Mouse (Mus musculus): ENCODE results near the gene Qrich1.
"Not testable (repeated sequence)": the region's sequence is repeated elsewhere in the genome, so short reads cannot be mapped to it uniquely, and the experiment has no call there.

Gene Qrich1

GRCm38 (mm10) chr9:108587571-108588180 is 71.1 kb downstream of the Qrich1 start:
- DNase-seq (ENCODE audit: low read depth, low spot score) = no peak

DNA sequence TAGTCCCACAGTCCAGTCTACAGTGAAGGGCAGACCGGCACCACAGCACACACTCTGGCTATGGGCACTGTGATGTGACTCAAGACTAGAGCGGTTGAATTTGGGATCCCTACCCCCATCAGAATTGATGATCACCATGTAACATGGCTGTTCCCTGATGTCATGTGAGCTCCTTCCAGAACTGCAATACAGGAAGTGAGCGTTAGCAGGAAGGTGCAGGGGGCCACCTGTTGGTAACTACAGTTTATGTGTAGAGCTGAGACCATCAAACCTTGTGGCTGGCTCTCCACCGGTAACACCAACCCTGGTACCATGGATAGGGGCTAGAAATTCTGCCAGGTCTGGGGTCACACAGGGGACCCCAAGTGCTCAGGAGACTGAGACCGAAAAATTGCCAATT is 72.6 kb downstream of the Qrich1 start:
- DNase-seq (ENCODE audit: low read depth, low spot score) = no peak

DNA sequence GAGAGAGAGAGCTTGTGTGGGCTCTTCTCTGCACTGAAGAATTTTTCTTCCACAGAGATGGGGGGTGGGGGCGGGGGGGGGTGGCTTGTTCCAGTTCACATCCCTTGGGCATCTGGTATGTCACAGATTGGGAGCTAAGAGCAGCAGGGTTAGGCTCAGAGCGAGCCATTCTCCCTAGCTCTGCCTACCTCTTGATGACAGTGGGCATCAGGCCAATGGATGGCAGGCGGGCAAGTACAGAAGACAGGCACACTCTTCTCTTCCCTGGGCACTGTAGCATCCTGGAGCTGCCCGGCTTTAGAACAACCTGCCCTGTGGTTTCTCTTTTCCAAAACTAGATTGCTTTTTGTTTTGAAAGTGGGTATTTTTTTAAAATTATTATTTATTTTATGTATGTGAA is 74.9 kb downstream of the Qrich1 start:
- no peak for DNase-seq (ENCODE audit: low read depth, low spot score)

DNA sequence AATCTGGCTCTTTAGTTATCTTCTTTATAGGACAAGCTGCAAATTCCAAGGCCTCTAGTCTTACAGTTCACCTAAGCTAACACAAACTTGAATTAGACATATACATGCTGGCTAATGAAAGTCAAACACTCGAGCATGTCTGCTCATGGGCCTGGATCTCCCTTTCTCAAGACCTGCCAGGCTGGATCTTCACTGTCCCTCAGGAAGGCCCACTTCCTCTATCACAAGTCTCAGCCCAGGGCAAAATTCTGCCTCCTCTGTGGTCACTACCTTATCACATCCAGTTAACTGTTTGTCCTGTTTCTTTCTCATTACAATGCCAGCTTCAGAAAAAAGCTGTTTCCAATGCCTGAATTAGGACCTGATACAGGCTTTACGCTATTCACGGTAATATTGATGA is 77.7 kb downstream of the Qrich1 start:
- no peak for DNase-seq (ENCODE audit: low read depth, low spot score)

DNA sequence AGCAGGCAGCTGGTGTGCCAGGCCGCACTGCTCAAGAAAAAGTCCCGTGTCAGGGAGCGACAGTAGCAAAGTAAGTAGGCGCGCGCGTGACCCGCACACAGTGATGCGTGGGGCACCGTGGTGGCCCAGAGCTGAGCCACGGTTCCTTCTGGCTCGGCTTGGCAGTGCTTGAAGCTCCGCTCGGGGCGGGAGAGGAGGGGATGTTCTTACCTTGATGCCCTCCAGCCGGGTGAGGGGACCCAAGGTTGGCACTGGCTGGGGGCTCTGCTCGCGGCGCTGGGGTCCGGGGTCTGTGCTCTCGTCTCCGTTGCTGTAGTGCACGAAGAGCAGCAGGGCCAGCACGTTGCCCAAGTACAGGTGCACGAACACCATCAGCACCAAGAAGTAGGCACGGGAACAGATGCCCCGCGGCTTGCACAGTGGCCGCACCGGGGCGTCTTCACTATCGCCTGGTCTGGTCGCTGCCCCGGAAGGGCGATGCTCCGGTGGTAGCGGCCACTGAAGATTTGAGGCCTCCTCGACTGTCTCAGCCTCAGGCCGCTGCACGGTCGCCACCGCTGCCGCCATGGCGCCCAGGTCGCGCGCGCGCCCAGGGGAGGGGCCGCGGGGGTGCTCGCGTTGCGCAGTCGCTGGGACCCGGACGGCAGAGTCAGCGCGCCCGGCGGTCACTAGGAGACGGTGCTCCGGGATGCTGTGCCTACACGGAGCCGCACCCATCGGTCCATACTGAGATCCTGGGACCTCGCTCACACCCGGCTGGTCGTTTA is 80.6 kb downstream of the Qrich1 start, which contains the start of gene P4htm:
P4htm (minus strand) TSS at position 670 of the 767 bp plus-strand sequence.
- no peak for DNase-seq (ENCODE audit: low read depth, low spot score)

- DNase-seq (ENCODE audit: low read depth, low spot score) = no peak
Measured at GRCm38 (mm10) chr9:108599021-108599566, 82.5 kb downstream of the Qrich1 start.

DNA sequence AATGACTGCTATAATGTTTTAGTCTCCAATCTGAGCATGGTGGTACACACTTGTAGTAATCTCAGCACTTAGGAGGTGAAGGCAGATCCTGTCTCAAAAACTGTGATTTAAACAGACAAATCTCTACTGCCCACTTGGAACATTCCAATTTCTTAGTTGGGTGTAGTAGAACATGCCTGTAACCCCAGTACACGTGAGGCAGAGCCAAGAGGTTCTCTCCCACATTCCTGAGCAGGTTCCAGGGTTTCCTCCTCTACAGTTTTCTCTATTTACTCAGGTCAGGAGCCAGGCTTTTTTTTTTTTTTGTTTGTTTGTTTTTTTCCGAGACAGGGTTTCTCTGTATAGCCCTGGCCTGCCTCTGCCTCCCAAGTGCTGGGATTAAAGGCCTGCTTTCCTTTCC is 83.4 kb downstream of the Qrich1 start:
- no peak for DNase-seq (ENCODE audit: low read depth, low spot score)

DNA sequence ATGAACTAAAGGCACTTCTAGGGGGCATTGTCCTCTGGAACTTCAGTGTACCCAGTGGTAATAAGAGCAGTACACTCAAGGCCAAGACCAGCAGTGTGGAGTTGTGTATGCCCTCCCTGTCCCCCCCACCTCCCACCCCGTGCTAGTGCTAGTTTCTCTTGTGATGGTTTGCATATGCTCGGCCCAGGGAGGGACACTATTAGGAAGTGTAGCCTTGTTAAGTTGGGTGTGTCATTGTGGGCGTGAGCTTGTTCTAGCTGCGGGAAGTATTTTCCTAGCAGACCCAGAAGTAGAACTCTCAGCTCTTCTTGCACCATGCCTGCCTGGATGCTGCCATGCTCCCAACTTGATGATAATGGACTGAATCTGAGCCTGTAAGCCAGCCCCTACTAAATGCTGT is 85.4 kb downstream of the Qrich1 start:
- no peak for DNase-seq (ENCODE audit: low read depth, low spot score)

DNA sequence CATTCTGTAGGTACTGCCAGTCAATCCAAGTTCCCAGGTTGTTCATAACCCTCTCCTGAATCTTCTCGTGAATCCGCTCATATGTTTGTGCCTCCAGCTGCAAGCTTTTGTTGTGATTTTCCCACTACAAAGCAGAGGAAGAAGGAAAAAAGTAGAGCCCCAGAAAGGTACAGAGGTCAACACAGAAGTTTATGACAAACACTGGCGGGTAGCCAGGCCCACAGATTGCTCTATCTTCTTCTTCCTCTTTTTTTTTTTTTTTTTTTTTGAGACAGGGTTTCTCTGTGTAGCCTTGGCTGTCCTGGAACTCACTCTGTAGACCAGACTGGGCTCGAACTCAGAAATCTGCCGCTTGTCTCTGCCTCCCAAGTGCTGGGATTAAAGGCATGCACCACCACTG is 91.3 kb downstream of the Qrich1 start:
- not testable (repeated sequence) for DNase-seq (ENCODE audit: low read depth, low spot score)

DNA sequence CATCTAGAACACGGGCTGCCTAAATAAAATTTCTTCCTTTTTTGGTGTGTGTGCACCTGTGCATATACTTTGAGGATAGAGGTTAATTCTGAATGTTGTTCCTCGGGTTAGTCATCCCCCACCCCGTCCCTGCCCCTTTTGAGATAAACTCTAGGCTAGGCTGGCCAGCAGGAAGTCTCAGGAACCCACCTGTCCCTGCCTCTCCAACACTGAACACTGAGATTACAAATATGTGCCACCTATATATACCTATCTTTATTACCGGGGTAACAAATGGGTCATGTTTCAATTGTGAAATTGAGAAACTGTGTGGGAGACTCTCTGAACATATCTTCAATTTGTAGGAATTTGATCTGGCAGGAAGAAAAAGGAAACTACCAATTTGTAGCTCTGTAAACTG is 92.3 kb downstream of the Qrich1 start:
- DNase-seq (ENCODE audit: low read depth, low spot score) = no peak

All from c-Kit-negative CD71-positive TER-119-positive erythroid progenitor cells, embryonic 14.5 days (primary cell).